Mouse (Mus musculus) lung, postnatal 4 days (tissue): ENCODE results near the gene Brms1.
"Not testable (repeated sequence)": the region's sequence is repeated elsewhere in the genome, so short reads cannot be mapped to it uniquely, and the experiment has no call there.

ENCODE experiments used
- DNase-seq, 2 experiments: peaks; one replicate each; pipeline ENCODE4 v3.0.0; 2021

Gene Brms1

GRCm38 (mm10) chr19:5040862-5041523, at the start of gene Brms1:
TSS of gene Brms1 (plus strand) at chr19:5041354.
- DNase-seq = peak; percentile 92 to 94

- no peak for DNase-seq
These were observed 48.8 kb upstream of the Brms1 start for GRCm38 (mm10) chr19:4992371-4992770.

- peak; percentile 52 to 74 for DNase-seq
These were observed 48.2 kb upstream of the Brms1 start for GRCm38 (mm10) chr19:4992904-4993303.

GRCm38 (mm10) chr19:4994043-4994442, 47.1 kb upstream of the Brms1 start:
- DNase-seq = no peak

GRCm38 (mm10) chr19:4999445-5000140, 41.6 kb upstream of the Brms1 start:
- no peak for DNase-seq

- DNase-seq = peak; percentile 79 to 86
These were observed 39.3 kb upstream of the Brms1 start for GRCm38 (mm10) chr19:5001666-5002406.

- DNase-seq = not testable (repeated sequence)
These were observed 37.5 kb upstream of the Brms1 start for GRCm38 (mm10) chr19:5003644-5004043.

- no peak for DNase-seq
These were observed 36.2 kb upstream of the Brms1 start for GRCm38 (mm10) chr19:5004925-5005324.

- DNase-seq = no peak
These were observed 28.0 kb upstream of the Brms1 start for GRCm38 (mm10) chr19:5013138-5013537.

GRCm38 (mm10) chr19:5014961-5015398, 26.2 kb upstream of the Brms1 start:
- peak in 1 of 2 experiments; percentile 51 for DNase-seq

- peak; percentile 23 to 63 for DNase-seq
These were observed 24.9 kb upstream of the Brms1 start for GRCm38 (mm10) chr19:5016221-5016742.

GRCm38 (mm10) chr19:5016782-5017181, 24.4 kb upstream of the Brms1 start:
- peak; percentile 75 to 85 for DNase-seq

GRCm38 (mm10) chr19:5017611-5018010, 23.5 kb upstream of the Brms1 start:
- no peak for DNase-seq

GRCm38 (mm10) chr19:5018191-5018590, 23.0 kb upstream of the Brms1 start:
- DNase-seq = no peak

GRCm38 (mm10) chr19:5021416-5021815, 19.7 kb upstream of the Brms1 start:
- no peak for DNase-seq

GRCm38 (mm10) chr19:5023621-5024479, 17.3 kb upstream of the Brms1 start, which contains the start of gene Slc29a2:
TSS of gene Slc29a2 (plus strand) at chr19:5023860.
- DNase-seq = peak; percentile 93 to 94

- DNase-seq = no peak
These were observed 15.0 kb upstream of the Brms1 start for GRCm38 (mm10) chr19:5026111-5026510.

GRCm38 (mm10) chr19:5032686-5033085, 8.5 kb upstream of the Brms1 start:
- no peak for DNase-seq

- DNase-seq = no peak
These were observed 4.6 kb upstream of the Brms1 start for GRCm38 (mm10) chr19:5036577-5036976.

GRCm38 (mm10) chr19:5037678-5038571, 3.2 kb upstream of the Brms1 start:
- peak; percentile 78 to 83 for DNase-seq

- DNase-seq = peak; percentile 91 to 93
These were observed 2.4 kb upstream of the Brms1 start, which contains the start of the genes B4gat1 and AC124502.3 for GRCm38 (mm10) chr19:5038709-5039156. TSS of gene B4gat1 (plus strand) at chr19:5038826. TSS of gene AC124502.3 (plus strand) at chr19:5038891.
